Mouse (Mus musculus) limb, embryonic 14.5 days (tissue): ENCODE measurements around the gene Ccdc126. TPM values are rescaled to one million over a fixed set of nuclear protein-coding genes. Genes with fewer than 3 reads are reported as not detected.

ENCODE experiments used
- ATAC-seq: fragments of 200-750 bp; cut with Nextera tagmentation; 2 replicates; pipeline ENCODE4 v1.8.0; 2017; ENCODE audit warnings: low read depth, moderate number of reproducible peaks, moderate TSS enrichment; ENCODE audit not compliant: low FRiP score
- DNase-seq: peaks from one replicate; pipeline ENCODE4 v3.0.0-alpha.2; 2015; ENCODE audit warnings: low spot score
- H3K27ac ChIP-seq: fragments of 300-500 bp; sonication (generic); replicated peaks from 2 replicates; pipeline ENCODE4 v1.5.1; 2014; ENCODE audit warnings: low read depth, mild to moderate bottlenecking, low read length, moderate library complexity, mixed read lengths
- H3K27me3 ChIP-seq: fragments of 300-500 bp; sonication (generic); 2 replicates; pipeline ENCODE4 v1.6.1; 2014; ENCODE audit warnings: low read length, mixed read lengths; ENCODE audit not compliant: control insufficient read depth, insufficient read depth
- H3K36me3 ChIP-seq: fragments of 300-500 bp; sonication (generic); 2 replicates; pipeline ENCODE4 v1.6.1; 2014; ENCODE audit warnings: mild to moderate bottlenecking, low read length, moderate library complexity, mixed read lengths; ENCODE audit not compliant: control insufficient read depth, insufficient read depth
- H3K4me1 ChIP-seq: fragments of 300-500 bp; sonication (generic); 2 replicates; pipeline ENCODE4 v1.6.1; 2014; ENCODE audit warnings: antibody characterized with exemption, low read length, mixed read lengths; ENCODE audit not compliant: control insufficient read depth, insufficient read depth
- H3K4me2 ChIP-seq: fragments of 300-500 bp; sonication (generic); replicated peaks from 2 replicates; pipeline ENCODE4 v1.6.1; 2014; ENCODE audit warnings: low read depth, mild to moderate bottlenecking, low read length, moderate library complexity; ENCODE audit not compliant: severe bottlenecking
- H3K4me3 ChIP-seq: fragments of 300-500 bp; sonication (generic); replicated peaks from 2 replicates; pipeline ENCODE4 v1.5.1; 2014; ENCODE audit warnings: low read length
- H3K9ac ChIP-seq: fragments of 300-500 bp; sonication (generic); 2 replicates; pipeline ENCODE4 v1.6.1; 2014; ENCODE audit warnings: mild to moderate bottlenecking, low read depth, low read length, moderate library complexity; ENCODE audit not compliant: severe bottlenecking
- H3K9me3 ChIP-seq: fragments of 300-500 bp; sonication (generic); 2 replicates; pipeline ENCODE4 v1.6.1; 2016; ENCODE audit warnings: low read length; ENCODE audit not compliant: control insufficient read depth
- POLR2A ChIP-seq: fragments of 200-500 bp; IDR thresholded peaks from 2 replicates; pipeline ENCODE4 v1.8.0; 2012; ENCODE audit warnings: inconsistent platforms, mild to moderate bottlenecking, moderate library complexity, borderline replicate concordance; ENCODE audit not compliant: insufficient read depth, insufficient read length; ENCODE audit errors: extremely low read depth
- WGBS: fragments of 180-500 bp; shearing (Covaris S2); extraction: QIAGEN DNeasy Blood & Tissue Kit; methylation state at CpG from one replicate; pipeline ENCODE4 v1.1.7; 2014; 5-methylcytosine and 5-hydroxymethylcytosine counted together
- polyA plus RNA-seq, 2 experiments: library from polyadenylated mRNA; depleted of rRNA in 1 of 2; stranded (reverse) in 1 of 2; unstranded in 1 of 2; fragments of >200 nt; fragmentation: Nextera tagmentation in 1 of 2; extraction: Ambion mirVana in 1 of 2; gene quantifications; 2 replicates each; pipeline versions ENCODE4 v1.2.1 to v1.2.3; 2012 to 2014

The Ccdc126 gene
- polyA plus RNA-seq, 2 experiments, result 5.6 to 11.2 TPM

DNA sequence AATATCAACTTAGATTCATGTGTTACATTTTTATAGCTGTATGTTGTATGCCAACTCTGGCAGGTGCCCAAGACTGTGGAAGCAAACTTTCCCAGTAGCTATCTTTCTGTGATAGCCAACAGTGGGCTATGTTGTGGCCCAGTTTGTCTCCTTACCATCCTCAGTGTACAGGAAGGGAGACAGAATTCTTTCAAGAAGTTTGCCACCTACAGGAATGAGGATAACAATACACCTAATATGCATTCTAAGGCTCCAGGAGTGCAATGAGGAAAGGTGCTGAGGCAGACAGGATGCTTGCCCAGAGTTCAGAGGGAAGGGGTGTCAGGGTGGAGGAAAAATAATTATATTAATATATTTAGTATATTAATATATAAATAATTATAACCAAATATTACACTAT lies 41.3 kb downstream of the Ccdc126 start:
- DNase-seq, result no peak
- ATAC-seq, result no peak
- no peak for TF ChIP-seq POLR2A
- H3K9ac ChIP-seq, result no peak overlapping the region
- H3K4me1 ChIP-seq, result no peaks in the 10 kb centered on the region
- H3K27ac ChIP-seq, result no peak overlapping the region
- H3K4me3 ChIP-seq, result no peak overlapping the region
- no peak overlapping the region for H3K4me2 ChIP-seq
- H3K9me3 ChIP-seq, result no peaks in the 10 kb centered on the region
- no peaks in the 10 kb centered on the region for H3K36me3 ChIP-seq
- no peaks in the 10 kb centered on the region for H3K27me3 ChIP-seq

DNA sequence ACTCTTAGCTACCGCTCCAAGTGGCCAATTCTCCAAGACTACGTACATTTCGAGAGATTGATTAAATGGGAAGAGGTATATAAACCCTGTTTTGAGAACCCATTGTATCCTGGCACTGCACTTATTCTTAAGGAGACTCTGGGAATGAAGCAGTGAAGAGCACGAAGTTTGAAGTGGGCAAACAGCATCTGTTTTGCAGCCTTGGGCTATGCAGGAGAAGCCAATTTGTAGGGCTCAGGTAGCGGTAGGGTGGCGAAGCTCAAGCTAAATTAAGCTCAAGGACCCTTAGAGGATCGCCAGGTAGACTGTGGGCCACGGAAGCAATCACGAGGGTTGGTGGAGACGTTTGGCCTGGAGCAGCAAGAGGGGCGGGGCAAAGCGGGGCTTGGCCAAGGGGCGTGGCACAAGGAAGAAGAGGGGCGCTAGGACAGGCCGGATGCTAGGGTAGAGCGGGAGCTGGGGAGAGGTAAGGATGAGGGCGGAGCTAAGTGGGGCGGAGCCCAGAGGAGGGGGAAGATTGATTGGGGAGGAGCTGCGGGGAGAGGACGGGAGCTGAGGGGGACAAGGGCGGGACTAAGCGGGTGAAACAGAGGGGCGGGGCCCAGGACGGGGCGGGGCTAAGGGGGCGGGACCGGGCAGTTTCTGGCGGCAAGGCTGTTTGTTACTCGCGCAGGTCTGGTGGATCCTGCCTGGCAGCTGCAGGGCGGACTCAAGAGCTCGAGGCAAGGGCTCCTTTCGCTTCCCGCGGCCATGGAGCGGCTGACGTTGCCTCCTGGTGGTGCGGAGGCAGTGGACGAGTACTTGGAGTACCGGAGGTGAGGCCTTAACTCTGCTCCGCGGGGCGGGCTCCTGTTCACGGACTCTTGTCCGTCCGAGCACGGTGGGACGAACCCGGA lies 48.3 kb downstream of the Ccdc126 start, which contains the start of gene Fam221a:
Gene Fam221a (plus strand): TSS at position 581 of the 896 bp plus-strand sequence.
- peak within 1 kb of the TSS; percentile 69; the same call in 1 of the 2 replicates for H3K27ac ChIP-seq
- 5% methylated on average over 40 of the region's 49 CpGs for WGBS
- TF ChIP-seq POLR2A, result peak; percentile 66; the same call in 1 of the 2 replicates
- ATAC-seq (peak; percentile 97), DNase-seq (peak; percentile 93)
- no peaks in the 10 kb centered on the region for H3K9me3 ChIP-seq
- H3K36me3 ChIP-seq, result no peaks in the 10 kb centered on the region
- H3K4me3 ChIP-seq, result peak within 1 kb of the TSS; percentile 65
- H3K4me2 ChIP-seq, result peak within 1 kb of the TSS; percentile 90
- no peaks in the 10 kb centered on the region for H3K27me3 ChIP-seq
- H3K4me1 ChIP-seq, result peaks cover 10% of the 10 kb centered on the region
- H3K9ac ChIP-seq, result peak within 1 kb of the TSS; percentile 63

DNA sequence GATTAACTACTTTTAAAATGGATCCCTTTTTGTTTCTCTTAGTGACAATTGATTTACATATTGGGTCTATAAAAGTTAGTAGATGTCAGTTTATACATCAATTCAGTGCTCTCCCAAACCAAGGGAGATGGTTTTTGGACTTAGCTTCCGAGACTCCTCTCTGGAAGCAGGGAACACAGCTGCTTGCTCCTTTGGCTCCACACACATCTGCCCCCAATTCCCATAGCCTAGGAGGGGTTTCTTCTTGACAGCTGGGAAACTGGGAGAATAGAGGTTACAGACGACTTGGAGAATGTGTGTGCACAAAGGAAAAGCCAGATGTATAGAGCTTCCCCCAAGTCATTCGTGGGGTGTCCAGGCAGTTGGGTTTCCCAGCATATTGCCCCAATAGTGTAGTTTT lies 49.1 kb downstream of the Ccdc126 start:
- Histone ChIP-seq H3K4me1 (peaks cover 10% of the 10 kb centered on the region), H3K4me3 (peak overlapping the region; percentile 65), H3K9ac (peak overlapping the region; percentile 63), H3K4me2 (peak overlapping the region; percentile 90), H3K36me3 (no peaks in the 10 kb centered on the region), H3K27ac (peak overlapping the region; percentile 69; the same call in 1 of the 2 replicates), H3K27me3 (no peaks in the 10 kb centered on the region), H3K9me3 (no peaks in the 10 kb centered on the region)
- ATAC-seq (no peak), DNase-seq (peak; percentile 20)
- 26% methylated on average over 3 of the region's 3 CpGs for whole genome bisulfite sequencing
- TF ChIP-seq POLR2A, result no peak

DNA sequence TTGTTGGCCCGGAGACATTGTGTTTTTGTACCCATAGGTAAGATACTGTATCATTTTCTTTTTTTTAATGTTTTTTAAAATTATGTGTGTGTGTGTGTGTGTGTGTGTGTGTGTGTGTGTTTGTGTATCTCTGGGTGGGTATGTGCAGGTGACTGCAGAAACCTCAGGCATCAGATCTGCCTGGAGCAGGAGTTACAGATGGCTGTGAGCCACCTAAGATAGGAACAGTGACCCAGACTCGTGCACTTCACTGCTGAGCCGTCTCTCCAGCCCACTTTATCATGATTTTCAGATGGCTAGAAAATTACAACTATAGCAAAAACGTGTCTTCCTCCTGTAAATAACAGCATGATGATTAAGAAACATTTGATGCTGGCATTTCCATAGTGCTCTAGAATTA lies 53.6 kb downstream of the Ccdc126 start:
- WGBS, result 78% methylated on average over 4 of the region's 4 CpGs
- Histone ChIP-seq H3K4me2 (no peak overlapping the region), H3K4me1 (peaks cover 10% of the 10 kb centered on the region), H3K4me3 (no peak overlapping the region), H3K9ac (no peak overlapping the region), H3K36me3 (no peaks in the 10 kb centered on the region), H3K27ac (no peak overlapping the region), H3K27me3 (no peaks in the 10 kb centered on the region), H3K9me3 (no peaks in the 10 kb centered on the region)
- ATAC-seq (no peak), DNase-seq (no peak)
- no peak for TF ChIP-seq POLR2A

DNA sequence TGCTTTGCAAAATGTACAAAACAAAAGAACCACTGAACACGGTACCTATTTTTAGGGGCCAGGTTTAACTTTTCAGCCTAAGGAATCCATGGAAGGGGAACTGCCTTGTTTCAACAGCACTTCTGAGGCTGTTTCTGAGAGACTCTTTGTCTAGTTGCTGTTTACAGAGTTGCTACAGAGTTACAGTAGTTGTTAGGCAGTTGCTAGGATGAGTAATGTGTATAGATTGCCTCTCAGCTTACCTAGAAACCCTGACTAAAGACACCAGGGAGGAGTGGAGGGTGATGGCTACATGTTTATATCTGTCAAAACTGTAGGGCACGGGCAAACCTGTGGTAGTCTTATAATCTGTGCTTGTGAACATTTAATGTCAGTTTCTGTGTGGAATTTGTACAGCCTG lies 54.9 kb downstream of the Ccdc126 start:
- DNase-seq (no peak), ATAC-seq (no peak)
- 75% methylated on average over 2 of the region's 2 CpGs for WGBS

More for the DNA sequence above, 54.9 kb downstream of the Ccdc126 start:
- TF ChIP-seq POLR2A, result no peak
- no peaks in the 10 kb centered on the region; the same call in 1 of the 2 replicates for H3K36me3 ChIP-seq
- H3K4me3 ChIP-seq, result no peak overlapping the region
- no peak overlapping the region for H3K9ac ChIP-seq
- peaks cover under 1% of the 10 kb centered on the region; the same call in 1 of the 2 replicates for H3K4me1 ChIP-seq
- H3K9me3 ChIP-seq, result no peaks in the 10 kb centered on the region
- no peak overlapping the region for H3K27ac ChIP-seq
- H3K27me3 ChIP-seq, result no peaks in the 10 kb centered on the region
- H3K4me2 ChIP-seq, result no peak overlapping the region
